Mouse (Mus musculus) kidney, adult 18-20 months (tissue): ENCODE results near the gene Tmem222.

Source experiments
- DNase-seq: peaks from one replicate; pipeline ENCODE4 v3.0.0; 2021

Tmem222 gene

DNA sequence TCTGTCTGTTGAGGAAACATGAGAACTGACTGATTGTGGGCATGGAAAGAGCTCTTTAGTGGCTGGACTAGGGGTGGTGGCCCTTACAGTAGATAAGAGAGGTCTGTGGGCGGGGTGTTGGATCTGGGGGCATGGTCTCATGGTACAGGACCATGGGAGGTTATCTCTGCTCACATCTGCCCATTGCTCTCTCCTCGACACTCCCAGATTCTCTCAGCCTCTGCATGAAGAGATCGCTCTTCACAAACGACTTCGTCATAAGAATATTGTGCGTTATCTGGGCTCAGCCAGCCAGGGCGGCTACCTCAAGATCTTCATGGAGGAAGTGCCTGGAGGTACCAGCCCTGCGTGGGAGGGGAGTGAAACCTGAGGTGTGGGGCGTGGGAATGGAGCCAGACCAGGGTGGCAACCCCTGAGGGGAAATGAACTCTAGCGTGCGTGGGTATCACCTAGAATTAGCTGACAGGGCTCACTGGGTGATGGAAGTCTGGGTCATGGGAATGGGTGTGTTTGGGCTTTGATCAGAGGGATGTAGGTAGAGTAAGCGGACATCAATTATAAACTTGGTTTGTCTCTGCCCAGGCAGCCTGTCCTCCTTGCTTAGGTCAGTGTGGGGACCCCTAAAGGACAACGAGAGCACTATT is 29.7 kb downstream of the Tmem222 start:
- no peak for DNase-seq

DNA sequence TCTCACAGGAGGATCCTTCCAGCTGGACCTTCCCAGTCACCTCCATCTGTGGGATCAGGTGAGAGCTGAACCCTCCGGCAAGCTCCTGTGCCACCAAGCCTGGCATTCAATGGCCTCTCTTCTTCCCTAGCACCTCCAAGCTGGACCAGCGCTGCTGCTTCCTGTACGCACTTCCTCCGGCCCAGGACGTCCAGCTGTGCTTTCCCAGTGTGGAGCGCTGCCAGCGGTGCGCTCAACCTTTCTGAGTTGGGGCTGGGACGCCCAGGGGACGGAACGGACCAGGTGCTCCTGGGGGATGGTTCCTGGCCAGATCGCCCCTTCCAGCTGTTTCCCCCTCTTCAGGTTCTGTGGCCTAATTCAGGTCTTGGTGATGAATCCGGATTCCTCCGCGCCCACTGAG is 30.5 kb downstream of the Tmem222 start:
- peak; percentile 44 for DNase-seq

DNA sequence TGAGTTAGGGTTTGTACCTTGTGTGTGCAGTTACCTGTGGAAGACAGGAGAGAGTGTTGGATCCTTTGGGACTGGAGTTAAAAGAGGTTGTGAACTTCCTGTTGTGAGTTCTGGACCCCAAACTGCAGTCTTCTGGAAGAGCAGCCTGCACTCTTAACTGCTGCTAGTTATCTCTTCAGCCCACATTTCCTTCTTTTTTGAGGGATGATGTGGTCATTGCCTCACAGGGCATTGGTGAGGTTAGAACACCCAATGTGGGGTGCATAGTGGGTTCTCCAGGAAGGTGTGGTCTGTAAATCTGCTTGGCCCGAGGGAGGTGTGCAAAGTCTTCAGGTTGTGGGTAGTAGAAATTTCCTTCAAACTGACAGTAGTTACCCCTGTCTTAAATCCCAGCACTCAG is 33.3 kb downstream of the Tmem222 start:
- DNase-seq = no peak

DNA sequence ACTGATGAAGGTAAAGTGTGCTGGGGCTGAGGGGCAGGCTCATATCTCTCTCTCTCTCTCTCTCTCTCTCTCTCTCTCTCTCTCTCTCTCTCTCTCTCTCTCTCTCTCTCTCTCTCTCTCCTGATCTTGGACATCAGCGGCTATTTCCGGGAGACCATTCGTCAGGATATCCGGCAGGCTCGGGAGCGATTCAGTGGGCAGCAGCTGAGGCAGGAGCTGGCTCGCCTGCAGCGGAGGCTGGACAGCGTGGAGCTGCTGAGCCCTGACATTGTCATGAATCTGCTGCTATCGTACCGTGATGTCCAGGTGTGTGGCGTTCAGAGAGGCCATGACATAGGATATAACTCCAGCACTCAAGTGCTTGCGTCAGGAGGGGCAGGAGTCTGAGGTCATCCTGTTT is 34.1 kb downstream of the Tmem222 start:
- DNase-seq = peak; percentile 21

DNA sequence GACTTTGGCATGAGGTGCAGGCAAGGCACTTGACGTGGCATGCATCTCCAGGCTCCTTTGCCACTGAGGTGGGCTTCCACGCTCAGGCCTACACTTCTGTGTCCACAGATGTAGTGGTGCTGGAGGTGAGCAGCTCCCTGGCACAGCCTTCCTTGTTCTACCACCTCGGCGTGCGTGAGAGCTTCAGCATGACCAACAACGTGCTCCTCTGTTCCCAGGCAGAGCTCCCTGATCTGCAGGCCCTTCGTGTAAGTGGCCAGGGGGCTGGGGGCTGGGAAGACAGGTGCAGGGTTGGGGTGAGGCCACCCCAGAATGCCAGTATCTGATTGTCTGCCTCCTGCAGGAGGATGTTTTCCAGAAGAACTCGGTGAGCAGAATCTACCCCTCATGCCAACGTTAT is 34.9 kb downstream of the Tmem222 start:
- no peak for DNase-seq

DNA sequence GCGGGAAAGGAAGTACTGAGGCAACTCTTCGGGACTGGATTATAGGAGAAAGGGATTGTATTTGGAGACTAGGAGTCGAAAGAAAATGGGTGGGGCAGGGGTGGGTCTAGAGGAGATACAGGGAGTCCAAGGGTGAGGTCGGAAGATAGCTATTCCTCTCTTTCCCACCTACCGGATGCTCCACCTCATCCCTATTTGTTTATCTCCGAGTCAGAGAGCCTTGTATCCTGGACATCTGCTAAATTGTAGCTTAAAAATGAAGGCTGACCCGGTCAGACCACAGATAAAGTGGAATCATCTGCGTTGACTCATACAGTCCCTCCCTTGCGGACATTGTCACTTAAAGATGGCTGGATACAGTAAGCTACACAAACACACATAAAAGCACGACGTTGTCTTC is 35.7 kb downstream of the Tmem222 start:
- DNase-seq = no peak

DNA sequence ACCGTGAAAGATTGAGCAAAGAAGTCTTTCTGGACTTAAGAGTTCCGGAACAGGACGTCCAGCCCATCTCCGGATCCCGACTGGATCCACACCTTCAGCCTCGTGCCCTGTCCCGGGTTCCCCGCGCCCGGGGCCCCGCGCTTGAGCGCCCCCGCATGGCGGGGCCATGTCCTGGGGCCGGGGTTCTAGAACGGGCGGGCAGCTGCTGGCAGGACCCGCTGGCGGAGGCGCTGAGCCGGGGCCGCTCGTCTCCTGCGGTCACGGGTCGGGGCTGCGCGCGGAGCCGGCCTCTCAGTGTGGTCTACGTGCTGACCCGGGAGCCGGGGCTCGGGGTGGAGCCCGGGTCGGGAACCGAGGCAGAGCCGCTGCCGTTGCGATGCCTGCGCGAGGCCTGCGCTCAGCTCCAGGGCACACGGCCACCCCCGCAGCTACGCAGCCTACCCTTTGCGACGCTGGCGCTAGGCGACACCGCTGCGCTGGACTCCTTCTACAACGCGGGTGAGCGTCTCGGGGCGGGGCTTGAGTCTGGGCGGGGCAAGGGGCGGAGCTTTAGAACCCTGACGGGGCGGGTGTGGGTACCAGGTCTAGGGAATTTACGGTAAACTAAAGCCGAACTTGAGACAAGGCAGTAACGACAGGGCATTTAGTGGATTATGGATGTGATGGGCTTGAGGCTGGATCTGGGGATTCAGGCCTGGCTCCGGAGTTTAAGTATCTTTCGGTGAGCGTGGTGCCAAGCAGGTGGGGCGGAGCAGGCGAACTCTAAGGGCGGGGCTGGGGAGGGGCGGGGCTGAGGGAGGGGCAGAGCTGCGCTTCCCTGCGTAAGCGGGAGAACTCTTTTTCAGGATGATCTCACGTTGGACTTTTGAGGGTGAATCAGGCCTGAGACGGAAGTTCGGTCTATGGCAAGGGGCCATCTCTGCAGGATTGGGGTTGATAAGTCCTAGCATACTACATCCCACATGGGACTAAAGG is 36.4 kb downstream of the Tmem222 start:
- DNase-seq = peak; percentile 93

DNA sequence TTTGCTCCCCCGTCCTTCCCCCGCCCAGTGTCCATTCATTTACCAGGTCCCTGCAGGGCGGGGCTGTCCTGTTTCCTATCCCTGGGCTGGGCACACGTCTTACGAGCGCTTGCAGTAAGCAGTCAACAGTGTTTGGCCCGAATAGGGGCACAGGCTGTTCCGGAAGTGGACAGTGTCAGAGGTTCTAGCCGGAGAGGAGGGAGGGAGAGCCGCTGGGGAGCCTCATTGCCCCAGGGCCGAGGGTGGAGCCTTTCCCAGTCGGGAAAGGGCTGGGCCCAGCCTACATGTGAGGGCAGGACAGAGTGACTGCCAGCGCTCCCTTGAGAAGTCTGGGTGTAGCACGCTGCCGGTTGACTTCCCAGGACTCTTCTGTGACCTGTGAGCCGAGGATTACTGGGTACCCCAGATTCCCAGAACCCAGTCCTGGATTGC is 37.1 kb downstream of the Tmem222 start, which contains the start of gene Map3k6:
Map3k6 (plus strand) TSS at position 329 of the 432 bp plus-strand sequence.
- DNase-seq = peak; percentile 84

DNA sequence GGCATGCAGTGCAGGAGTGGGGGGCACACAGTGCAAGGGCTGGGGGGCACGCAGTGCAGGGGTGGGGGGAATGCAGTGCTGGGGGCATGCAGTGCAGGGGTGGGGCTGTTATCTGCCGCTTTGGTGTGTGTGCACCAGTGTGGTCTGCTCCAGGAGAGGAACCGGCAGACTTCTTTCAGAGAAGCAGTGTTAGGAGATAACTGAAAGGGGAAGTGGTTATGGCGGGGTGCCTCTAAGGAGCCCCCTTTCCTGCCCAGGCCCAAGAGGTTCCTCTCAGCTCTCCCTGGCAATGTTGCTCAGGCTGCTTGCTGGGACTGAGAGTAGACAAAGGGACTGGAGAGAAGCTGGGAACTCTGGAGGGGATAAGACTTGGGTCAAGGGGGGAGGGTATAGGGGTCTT is 39.7 kb downstream of the Tmem222 start:
- DNase-seq = no peak

DNA sequence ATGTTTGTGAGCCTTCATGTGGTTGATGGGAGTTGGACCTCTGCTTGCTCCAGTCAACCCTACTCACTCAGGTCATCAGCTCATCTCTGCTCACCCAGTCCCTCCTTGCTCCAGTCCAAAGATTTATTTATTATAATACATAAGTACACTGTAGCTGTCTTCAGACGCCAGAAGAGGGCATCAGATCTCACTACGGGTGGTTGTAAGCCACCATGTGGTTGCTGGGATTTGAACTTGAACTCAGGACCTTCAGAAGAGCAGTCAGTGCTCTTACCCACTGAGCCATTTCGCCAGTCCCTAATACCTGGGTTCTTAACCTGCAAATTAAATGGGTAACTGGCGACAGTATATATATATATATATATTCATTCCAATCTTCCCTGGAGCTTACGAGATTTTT is 42.2 kb downstream of the Tmem222 start:
- no peak for DNase-seq

DNA sequence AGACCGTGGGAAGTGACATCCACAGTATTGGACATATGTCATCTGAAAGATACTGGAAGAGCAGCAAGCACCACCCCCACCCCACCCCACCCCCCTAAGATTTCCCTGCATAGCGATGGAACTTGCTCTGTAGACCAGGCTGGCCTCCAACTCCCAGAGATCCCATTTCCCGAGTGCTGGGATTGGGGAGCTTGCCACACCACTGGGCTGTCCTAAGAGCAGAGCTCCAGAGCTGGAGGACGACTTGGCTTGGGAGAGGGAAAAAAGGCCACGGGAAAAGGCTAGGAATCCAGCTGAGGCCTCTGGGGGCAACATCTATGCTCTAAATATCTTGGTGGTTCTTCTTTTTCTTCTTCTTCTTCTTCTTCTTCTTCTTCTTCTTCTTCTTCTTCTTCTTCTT is 42.8 kb downstream of the Tmem222 start:
- no peak for DNase-seq

DNA sequence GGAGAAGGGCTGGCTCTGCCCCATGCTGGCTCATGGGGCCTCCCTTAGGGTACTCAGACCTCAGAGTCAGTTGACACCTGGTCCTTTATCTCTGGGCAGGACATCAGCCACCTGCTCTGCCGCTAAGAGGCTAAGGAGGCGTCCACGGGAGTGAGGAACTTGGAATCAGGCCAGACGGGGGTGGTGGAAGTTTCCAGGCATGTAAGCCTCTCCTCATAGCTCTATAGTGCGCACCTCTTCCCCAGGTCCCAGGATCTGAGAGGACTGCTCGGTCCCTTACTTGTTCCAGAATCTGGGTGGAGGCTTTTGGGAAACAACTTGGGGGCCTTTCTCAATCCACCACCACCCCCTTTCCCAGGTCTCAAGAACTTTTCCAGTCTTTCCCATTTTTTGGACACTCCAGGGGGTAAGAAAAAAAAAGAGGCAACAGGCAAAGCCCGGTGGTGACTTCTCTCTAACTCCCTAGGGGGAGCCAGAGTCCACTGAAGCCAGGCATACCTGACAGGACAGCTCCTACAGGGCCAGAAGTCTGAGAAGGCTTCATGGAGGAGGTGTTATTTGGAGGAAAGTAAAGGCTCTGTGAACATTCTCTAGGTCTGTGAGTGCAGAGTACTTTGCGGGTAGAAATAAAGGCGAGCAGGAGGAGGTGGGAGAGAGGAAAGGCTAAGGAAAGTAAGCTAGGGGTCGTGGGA is 44.2 kb downstream of the Tmem222 start:
- peak; percentile 68 for DNase-seq

DNA sequence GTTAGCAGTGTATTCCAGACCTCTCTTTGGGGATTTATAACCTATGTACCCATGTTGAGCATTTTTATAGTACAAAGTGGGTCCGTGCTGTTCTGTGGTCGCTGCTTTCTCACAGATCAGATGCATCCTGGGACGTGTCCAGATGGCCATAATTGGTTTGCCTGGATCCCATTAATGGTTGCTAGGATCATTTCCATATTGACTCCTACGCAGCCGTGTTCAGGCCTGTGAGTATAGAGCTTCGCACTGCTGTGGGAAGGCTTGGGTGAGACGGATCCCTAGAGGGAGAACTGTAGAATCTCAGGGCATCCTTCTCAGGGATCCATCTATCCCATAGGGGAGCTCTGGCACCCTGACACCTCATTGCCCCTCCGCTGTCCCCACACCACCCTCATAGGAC is 48.0 kb downstream of the Tmem222 start:
- DNase-seq = no peak

DNA sequence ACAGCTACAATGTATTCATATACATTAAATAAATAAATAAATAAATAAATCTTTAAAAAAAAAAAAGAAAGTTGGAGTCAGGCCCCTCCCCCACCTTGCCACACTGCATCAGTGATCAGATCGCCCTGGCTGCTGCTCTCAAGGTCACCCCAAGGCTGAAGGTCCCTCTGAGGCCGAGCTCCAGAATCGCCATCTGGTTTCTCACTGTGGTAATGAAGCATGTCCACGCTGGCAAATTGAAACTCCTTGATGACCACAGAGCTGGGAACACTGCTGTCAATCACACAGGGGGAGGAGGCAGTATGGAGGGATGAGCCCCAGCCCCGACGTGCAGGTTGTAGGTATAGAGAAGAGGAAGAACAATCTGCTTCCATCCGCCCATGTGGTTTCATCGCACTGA is 50.0 kb downstream of the Tmem222 start:
- DNase-seq = no peak

DNA sequence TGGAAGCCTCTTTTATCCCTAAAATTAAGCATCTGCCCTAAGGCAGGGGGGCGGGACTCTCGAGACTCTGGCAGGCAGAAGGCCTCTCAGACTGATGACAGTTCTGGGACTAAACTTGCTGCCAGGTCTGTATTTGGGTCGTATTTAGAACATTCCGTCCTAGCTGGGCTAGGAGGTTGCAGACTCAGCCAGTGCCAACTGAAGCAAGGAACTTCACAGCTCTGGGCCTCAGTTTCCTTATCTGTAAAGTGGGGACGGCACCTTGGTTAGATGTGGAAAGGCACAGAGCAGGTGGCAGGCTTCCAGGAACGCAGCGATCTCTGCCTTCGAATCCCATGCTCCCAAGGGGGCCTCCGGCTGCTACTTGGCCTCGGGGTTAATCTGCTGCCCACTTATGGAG is 51.5 kb downstream of the Tmem222 start:
- DNase-seq = no peak

DNA sequence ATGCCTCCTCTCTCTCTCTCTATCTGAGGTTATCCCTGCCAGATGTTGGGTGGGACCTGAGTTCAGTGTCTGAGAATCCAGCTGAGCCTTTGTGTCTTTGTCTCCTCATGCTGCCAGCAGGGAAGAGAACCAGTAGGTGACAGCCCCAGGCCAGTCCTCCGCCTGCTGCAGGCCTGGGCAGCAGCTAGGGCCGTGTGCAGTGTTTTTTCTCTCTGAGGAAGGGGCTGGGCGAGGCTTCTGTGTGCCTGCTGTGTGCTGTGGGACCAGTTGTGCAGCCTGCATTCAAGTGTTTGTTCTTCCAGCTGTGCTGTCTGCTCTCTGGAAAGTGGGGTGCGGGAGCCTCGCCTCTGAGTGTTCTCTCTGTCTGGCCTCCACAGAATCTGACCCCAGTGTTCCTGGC is 53.7 kb downstream of the Tmem222 start:
- DNase-seq = no peak

DNA sequence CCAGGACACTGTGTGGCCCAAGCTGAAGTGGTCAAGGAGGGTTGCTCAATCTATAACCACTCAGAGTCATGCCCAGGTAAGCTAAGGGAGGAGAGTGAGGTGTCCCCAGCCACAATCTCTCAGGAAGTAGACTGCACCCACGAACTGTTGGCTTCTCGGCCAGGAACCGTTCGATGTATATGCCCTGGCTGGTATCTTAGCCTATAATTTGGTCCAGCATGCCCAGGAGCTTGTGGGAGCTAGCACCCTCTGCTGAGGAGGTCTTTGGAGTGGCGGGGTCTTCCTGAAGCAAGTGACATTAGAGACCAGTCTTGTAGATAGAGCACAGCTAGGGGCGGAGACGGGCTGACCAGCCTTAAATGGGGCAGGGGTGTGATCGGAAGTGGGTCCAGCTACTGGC is 55.9 kb downstream of the Tmem222 start:
- no peak for DNase-seq

DNA sequence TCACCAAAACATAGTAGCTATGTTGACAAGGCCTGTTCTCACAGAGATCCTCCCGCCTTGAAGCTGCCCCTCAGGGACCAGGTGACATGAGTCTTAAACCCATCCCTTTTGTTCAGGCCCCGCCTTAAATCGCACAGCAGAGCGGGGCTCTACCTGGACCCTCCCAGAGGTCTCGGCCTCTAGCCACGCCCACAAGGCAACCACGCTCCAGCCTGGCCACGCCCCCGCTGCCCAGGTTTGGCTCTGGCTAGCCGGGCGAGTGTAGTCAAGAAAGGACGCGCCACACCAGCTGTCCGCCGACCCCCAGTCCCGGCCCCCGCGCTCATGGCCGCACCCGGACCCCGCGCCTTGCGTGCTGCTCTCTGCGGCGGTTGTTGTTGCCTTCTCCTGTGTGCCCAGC is 56.9 kb downstream of the Tmem222 start:
- DNase-seq = peak; percentile 82

DNA sequence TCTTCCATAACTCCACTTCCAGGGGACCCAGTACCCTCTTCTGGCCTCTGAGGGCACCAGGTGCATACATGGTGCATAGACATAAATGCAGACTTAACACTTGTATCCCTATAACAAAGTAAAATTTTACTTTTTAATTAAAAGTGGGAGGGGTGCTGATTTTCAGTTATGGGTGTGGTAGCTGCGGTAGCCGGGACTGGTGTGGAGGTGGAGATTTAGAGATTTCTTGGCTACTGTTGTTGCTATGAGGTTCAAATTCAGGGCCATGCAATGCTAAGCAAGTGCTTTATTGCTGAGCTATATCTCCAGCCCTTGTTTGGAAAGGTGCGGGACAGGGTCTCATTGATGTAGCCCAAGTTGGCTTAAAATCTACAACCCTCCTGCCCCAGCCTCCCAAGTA is 58.8 kb downstream of the Tmem222 start:
- no peak for DNase-seq

DNA sequence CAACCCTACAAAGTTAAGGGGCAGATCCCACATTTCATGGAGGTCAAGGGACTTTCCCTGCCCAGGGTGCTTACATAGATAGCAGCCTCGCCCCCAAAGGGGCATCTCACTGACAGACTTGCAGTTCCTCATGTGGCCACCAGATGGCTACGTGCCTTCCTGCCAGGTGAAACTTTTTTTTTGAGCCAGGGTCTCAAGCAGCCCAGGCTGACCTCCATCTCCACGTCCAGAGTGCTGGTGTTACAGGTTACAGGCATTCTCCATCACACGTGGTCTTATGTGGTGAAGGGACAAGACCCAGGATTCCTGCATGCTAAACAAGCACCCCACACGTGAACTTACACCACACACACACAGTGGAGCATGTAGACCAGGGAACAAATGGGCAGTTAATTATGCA is 60.0 kb downstream of the Tmem222 start:
- peak; percentile 79 for DNase-seq
